Mouse (Mus musculus) G1E (cell line): ENCODE measurements around the gene P3h4. TPM values are rescaled to one million over a fixed set of nuclear protein-coding genes. Genes with fewer than 3 reads are reported as not detected.

ENCODE experiments used
- ATAC-seq: 2 replicates; pipeline ENCODE4 v1.8.0; 2016; ENCODE audit warnings: mild to moderate bottlenecking; ENCODE audit not compliant: insufficient number of reproducible peaks, poor library complexity, low FRiP score, severe bottlenecking; ENCODE audit errors: extremely low read depth
- DNase-seq: peaks from one replicate; pipeline ENCODE4 v3.0.0; 2012; ENCODE audit warnings: low spot score
- H3K27me3 ChIP-seq: 2 replicates; pipeline ENCODE4 v1.6.1; 2012; ENCODE audit warnings: mild to moderate bottlenecking, low read length, inconsistent platforms; ENCODE audit not compliant: insufficient read depth
- H3K36me3 ChIP-seq: replicated peaks from 2 replicates; pipeline ENCODE3; 2012; ENCODE audit warnings: mild to moderate bottlenecking, inconsistent platforms
- H3K4me1 ChIP-seq: 2 replicates; pipeline ENCODE4 v1.6.1; 2012; ENCODE audit warnings: low read depth, low read length, inconsistent platforms, mixed read lengths; ENCODE audit not compliant: insufficient read depth
- H3K4me3 ChIP-seq: 2 replicates; pipeline ENCODE4 v1.5.1; 2012; ENCODE audit warnings: low read depth, mild to moderate bottlenecking, inconsistent platforms, low read length, moderate library complexity, mixed read lengths
- H3K9me3 ChIP-seq: replicated peaks from 2 replicates; pipeline ENCODE4 v1.6.1; 2012; ENCODE audit warnings: inconsistent platforms
- CTCF ChIP-seq: IDR thresholded peaks from 2 replicates; pipeline ENCODE4 v1.5.1; 2012; ENCODE audit warnings: low read depth, low read length, inconsistent platforms, mixed read lengths
- GATA1 ChIP-seq: IDR thresholded peaks from 2 replicates; pipeline ENCODE4 v1.6.1; 2012; ENCODE audit warnings: borderline replicate concordance, low read length, inconsistent platforms, mixed read lengths
- GATA2 ChIP-seq: IDR thresholded peaks from 2 replicates; pipeline ENCODE4 v1.6.1; 2012; ENCODE audit warnings: low read depth, low read length, inconsistent platforms, borderline replicate concordance
- POLR2AphosphoS5 ChIP-seq: IDR thresholded peaks from 2 replicates; pipeline ENCODE4 v1.6.1; 2012; ENCODE audit warnings: low read depth, low read length, inconsistent platforms; ENCODE audit not compliant: insufficient replicate concordance
- TAL1 ChIP-seq: conservative IDR thresholded peaks from 2 replicates; pipeline ENCODE4 v1.6.1; 2012; ENCODE audit warnings: low read depth, low read length, inconsistent platforms, mixed read lengths
- polyA plus RNA-seq: library from polyadenylated mRNA; stranded (reverse); fragments of >175 nt; gene quantifications from 2 replicates; pipeline ENCODE4 v1.2.3, GENCODE M21; 2012
- total RNA-seq, 2 experiments: library from RNA; stranded (forward) in 1 of 2; stranded (reverse) in 1 of 2; fragments of 200-1000 nt in 1 of 2; fragments of >200 nt in 1 of 2; fragmentation: Nextera tagmentation in 1 of 2; gene quantifications; 2 replicates each; pipeline ENCODE4 v1.2.3; 2014 to 2017

P3h4 gene
- total and polyA plus RNA-seq, 3 experiments = not detected

DNA sequence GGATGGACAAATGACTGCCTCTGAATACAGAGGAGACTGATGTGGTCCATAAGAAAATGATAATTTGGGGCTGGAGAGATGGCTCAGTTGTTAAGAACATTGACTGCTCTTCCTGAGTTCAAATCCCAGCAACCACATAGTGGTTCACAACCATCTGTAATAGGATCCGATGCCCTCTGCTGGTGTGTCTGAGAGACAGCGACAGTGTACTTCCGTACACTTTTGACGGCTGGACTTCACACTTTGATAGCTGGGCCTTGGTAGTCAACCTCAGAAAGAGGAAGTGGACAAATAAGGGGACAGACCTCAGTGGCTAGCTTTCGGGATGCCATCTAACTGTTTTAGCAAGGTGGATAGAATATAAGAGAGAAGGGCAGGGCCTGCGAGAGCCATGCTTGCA lies 54.5 kb downstream of the P3h4 start:
- no peak for TF ChIP-seq POLR2AphosphoS5
- no peak for TF ChIP-seq TAL1
- no peak for TF ChIP-seq GATA1
- TF ChIP-seq GATA2 = no peak
- no peak for TF ChIP-seq CTCF
- H3K27me3 ChIP-seq = peaks cover 39% of the 10 kb centered on the region
- ATAC-seq (no peak), DNase-seq (no peak)
- H3K36me3 ChIP-seq = no peaks in the 10 kb centered on the region
- peaks cover 8% of the 10 kb centered on the region; the same call in 1 of the 2 replicates for H3K4me1 ChIP-seq
- H3K9me3 ChIP-seq = no peaks in the 10 kb centered on the region
- H3K4me3 ChIP-seq = no peak overlapping the region

Other genes starting within 250 kb of the P3h4 start
- gene Krt9, start 221.6 kb downstream of the P3h4 start, total RNA-seq (2014; fragmentation: Nextera tagmentation) = not detected in 2 replicates
- 0.06 TPM in 1 of 2 replicates, not detected in the other for gene Krt9, start 221.6 kb downstream of the P3h4 start, total RNA-seq (2017)
- gene Krt9, start 221.6 kb downstream of the P3h4 start, polyA plus RNA-seq = not detected in 2 replicates
- gene Krt14, start 207.3 kb downstream of the P3h4 start, total RNA-seq (2014; fragmentation: Nextera tagmentation) = not detected in 2 replicates
- gene Krt14, start 207.3 kb downstream of the P3h4 start, total RNA-seq (2017) = 0.11 TPM in 1 of 2 replicates, not detected in the other
- 0.08 TPM in 1 of 2 replicates, not detected in the other for gene Krt14, start 207.3 kb downstream of the P3h4 start, polyA plus RNA-seq
- not detected in 2 replicates for gene Krt16, start 165.9 kb downstream of the P3h4 start, total RNA-seq (2014; fragmentation: Nextera tagmentation)
- 0.05 TPM in 1 of 2 replicates, not detected in the other for gene Krt16, start 165.9 kb downstream of the P3h4 start, total RNA-seq (2017)
- gene Krt16, start 165.9 kb downstream of the P3h4 start, polyA plus RNA-seq = not detected in 2 replicates
- not detected in 2 replicates for gene Krt17, start 153.8 kb downstream of the P3h4 start, total RNA-seq (2014; fragmentation: Nextera tagmentation)
- not detected in 2 replicates for gene Krt17, start 153.8 kb downstream of the P3h4 start, total RNA-seq (2017)
- gene Krt17, start 153.8 kb downstream of the P3h4 start, polyA plus RNA-seq = 0.07 TPM in 2 replicates
- not detected in 2 replicates for gene Krt42, start 145.0 kb downstream of the P3h4 start, total RNA-seq (2014; fragmentation: Nextera tagmentation)
- gene Krt42, start 145.0 kb downstream of the P3h4 start, total RNA-seq (2017) = 0.11 TPM in 1 of 2 replicates, not detected in the other
- gene Krt42, start 145.0 kb downstream of the P3h4 start, polyA plus RNA-seq = not detected in 2 replicates
- 916 and 1,324 TPM in 2 replicates for gene Eif1, start 95.0 kb downstream of the P3h4 start, total RNA-seq (2014; fragmentation: Nextera tagmentation)
- 235 and 344 TPM in 2 replicates for gene Eif1, start 95.0 kb downstream of the P3h4 start, total RNA-seq (2017)
- gene Eif1, start 95.0 kb downstream of the P3h4 start, polyA plus RNA-seq = 514 and 548 TPM in 2 replicates
- gene Gast, start 80.4 kb downstream of the P3h4 start, total RNA-seq (2014; fragmentation: Nextera tagmentation) = not detected in 2 replicates
- gene Gast, start 80.4 kb downstream of the P3h4 start, total RNA-seq (2017) = not detected in 2 replicates
- not detected in 2 replicates for gene Gast, start 80.4 kb downstream of the P3h4 start, polyA plus RNA-seq
- not detected in 2 replicates for gene Hap1, start 58.7 kb downstream of the P3h4 start, total RNA-seq (2014; fragmentation: Nextera tagmentation)
- gene Hap1, start 58.7 kb downstream of the P3h4 start, total RNA-seq (2017) = 0.05 TPM in 1 of 2 replicates, not detected in the other
- not detected in 2 replicates for gene Hap1, start 58.7 kb downstream of the P3h4 start, polyA plus RNA-seq
- gene Jup, start 17.1 kb downstream of the P3h4 start, total RNA-seq (2014; fragmentation: Nextera tagmentation) = not detected in 2 replicates
- gene Jup, start 17.1 kb downstream of the P3h4 start, total RNA-seq (2017) = 0.33 and 0.58 TPM in 2 replicates
- not detected in 2 replicates for gene Jup, start 17.1 kb downstream of the P3h4 start, polyA plus RNA-seq
- not detected in 2 replicates for gene Fkbp10, start 861 bp upstream of the P3h4 start, total RNA-seq (2014; fragmentation: Nextera tagmentation)
- gene Fkbp10, start 861 bp upstream of the P3h4 start, total RNA-seq (2017) = 0.55 TPM in 1 of 2 replicates, not detected in the other
- gene Fkbp10, start 861 bp upstream of the P3h4 start, polyA plus RNA-seq = not detected in 2 replicates
- gene Nt5c3b, start 27.0 kb upstream of the P3h4 start, total RNA-seq (2014; fragmentation: Nextera tagmentation) = 13.3 and 18.9 TPM in 2 replicates
- gene Nt5c3b, start 27.0 kb upstream of the P3h4 start, total RNA-seq (2017) = 19.1 and 19.6 TPM in 2 replicates
- gene Nt5c3b, start 27.0 kb upstream of the P3h4 start, polyA plus RNA-seq = 41.2 and 49.0 TPM in 2 replicates
- gene Klhl10, start 27.1 kb upstream of the P3h4 start, total RNA-seq (2014; fragmentation: Nextera tagmentation) = 0.83 and 2.2 TPM in 2 replicates
- gene Klhl10, start 27.1 kb upstream of the P3h4 start, total RNA-seq (2017) = 0.23 and 0.98 TPM in 2 replicates
- not detected in 2 replicates for gene Klhl10, start 27.1 kb upstream of the P3h4 start, polyA plus RNA-seq
- gene Klhl11, start 57.9 kb upstream of the P3h4 start, total RNA-seq (2014; fragmentation: Nextera tagmentation) = 22.4 and 28.3 TPM in 2 replicates
- gene Klhl11, start 57.9 kb upstream of the P3h4 start, total RNA-seq (2017) = 23.4 and 27.5 TPM in 2 replicates
- gene Klhl11, start 57.9 kb upstream of the P3h4 start, polyA plus RNA-seq = 2.9 and 3.4 TPM in 2 replicates
- gene Acly, start 113.2 kb upstream of the P3h4 start, total RNA-seq (2014; fragmentation: Nextera tagmentation) = 134 and 139 TPM in 2 replicates
- gene Acly, start 113.2 kb upstream of the P3h4 start, total RNA-seq (2017) = 205 and 206 TPM in 2 replicates
- gene Acly, start 113.2 kb upstream of the P3h4 start, polyA plus RNA-seq = 36.3 and 86.9 TPM in 2 replicates
- gene Ttc25, start 130.8 kb upstream of the P3h4 start, total RNA-seq (2014; fragmentation: Nextera tagmentation) = 0.49 TPM in 1 of 2 replicates, not detected in the other
- gene Ttc25, start 130.8 kb upstream of the P3h4 start, total RNA-seq (2017) = 0.17 and 0.60 TPM in 2 replicates
- gene Ttc25, start 130.8 kb upstream of the P3h4 start, polyA plus RNA-seq = 0.09 and 0.21 TPM in 2 replicates
- gene Cnp, start 160.1 kb upstream of the P3h4 start, total RNA-seq (2014; fragmentation: Nextera tagmentation) = 1.1 and 2.7 TPM in 2 replicates
- gene Cnp, start 160.1 kb upstream of the P3h4 start, total RNA-seq (2017) = 4.8 and 5.9 TPM in 2 replicates
- gene Cnp, start 160.1 kb upstream of the P3h4 start, polyA plus RNA-seq = 5.1 and 5.9 TPM in 2 replicates
- gene Nkiras2, start 204.4 kb upstream of the P3h4 start, total RNA-seq (2014; fragmentation: Nextera tagmentation) = 47.6 and 54.9 TPM in 2 replicates
- 18.4 and 22.7 TPM in 2 replicates for gene Nkiras2, start 204.4 kb upstream of the P3h4 start, total RNA-seq (2017)
- gene Nkiras2, start 204.4 kb upstream of the P3h4 start, polyA plus RNA-seq = 36.1 and 40.4 TPM in 2 replicates
- gene Dnajc7, start 205.3 kb upstream of the P3h4 start, total RNA-seq (2014; fragmentation: Nextera tagmentation) = 234 and 254 TPM in 2 replicates
- 142 and 151 TPM in 2 replicates for gene Dnajc7, start 205.3 kb upstream of the P3h4 start, total RNA-seq (2017)
- gene Dnajc7, start 205.3 kb upstream of the P3h4 start, polyA plus RNA-seq = 98.8 and 140 TPM in 2 replicates